Mouse (Mus musculus) MEL (cell line): Measurements from ENCODE around the gene Gm3448.
"Not testable (repeated sequence)": the region's sequence is repeated elsewhere in the genome, so short reads cannot be mapped to it uniquely, and the experiment has no call there.

Source experiments
- CTCF ChIP-seq, 3 experiments: IDR thresholded peaks in 2 of 3; conservative IDR thresholded peaks in 1 of 3; 2 replicates each; pipeline ENCODE4 v1.5.1; 2011 to 2012; ENCODE audit warnings: low read length in 3 of 3, low read depth in 2 of 3, mild to moderate bottlenecking in 2 of 3, improper control_type of control experiment in 1 of 3, inconsistent platforms in 1 of 3, mixed read lengths in 1 of 3, moderate library complexity in 1 of 3; ENCODE audit not compliant: control insufficient read depth in 1 of 3, insufficient read depth in 1 of 3, poor library complexity in 1 of 3, severe bottlenecking in 1 of 3
- EP300 ChIP-seq, 2 experiments: IDR thresholded peaks; 2 replicates each; pipeline ENCODE4 v1.6.1; 2011; ENCODE audit warnings: improper control_type of control experiment in 2 of 2, low read length in 2 of 2, low read depth in 1 of 2, mild to moderate bottlenecking in 1 of 2
- GATA1 ChIP-seq: IDR thresholded peaks from 2 replicates; pipeline ENCODE4 v1.6.1; 2011; ENCODE audit warnings: low read depth, low read length, improper control_type of control experiment
- MAFK ChIP-seq: IDR thresholded peaks from 2 replicates; pipeline ENCODE4 v1.6.1; 2011; ENCODE audit warnings: low read depth, mild to moderate bottlenecking, low read length, improper control_type of control experiment, borderline replicate concordance
- MAX ChIP-seq: IDR thresholded peaks from 2 replicates; pipeline ENCODE4 v1.6.1; 2011; ENCODE audit warnings: low read length, improper control_type of control experiment
- MYC ChIP-seq: IDR thresholded peaks from 2 replicates; pipeline ENCODE4 v1.6.1; 2011; ENCODE audit warnings: low read depth, mild to moderate bottlenecking, low read length, improper control_type of control experiment, moderate library complexity
- POLR2A ChIP-seq, 2 experiments: IDR thresholded peaks; 2 replicates each; pipeline ENCODE4 v1.6.1; 2011 to 2012; ENCODE audit warnings: low read length in 2 of 2, mild to moderate bottlenecking in 2 of 2, control low read depth in 1 of 2, improper control_type of control experiment in 1 of 2, low read depth in 1 of 2, moderate library complexity in 1 of 2; ENCODE audit not compliant: control insufficient read depth in 1 of 2, insufficient read depth in 1 of 2, poor library complexity in 1 of 2
- RCOR1 ChIP-seq: IDR thresholded peaks from 2 replicates; pipeline ENCODE4 v1.6.1; 2012; ENCODE audit warnings: low read depth, mild to moderate bottlenecking, inconsistent platforms, low read length, improper control_type of control experiment
- USF1 ChIP-seq: IDR thresholded peaks from 2 replicates; pipeline ENCODE4 v1.6.1; 2014; ENCODE audit warnings: low read depth, mild to moderate bottlenecking, inconsistent platforms, low read length, improper control_type of control experiment, moderate library complexity
- USF2 ChIP-seq, 2 experiments: IDR thresholded peaks; 2 replicates each; pipeline ENCODE4 v1.6.1; 2011 to 2012; ENCODE audit warnings: improper control_type of control experiment in 2 of 2, low read length in 2 of 2, borderline replicate concordance in 1 of 2, inconsistent platforms in 1 of 2, low read depth in 1 of 2, mild to moderate bottlenecking in 1 of 2; ENCODE audit not compliant: insufficient read depth in 1 of 2
- ZKSCAN1 ChIP-seq: IDR thresholded peaks from 2 replicates; pipeline ENCODE4 v1.6.1; 2012; ENCODE audit warnings: low read depth, mild to moderate bottlenecking, inconsistent platforms, low read length, improper control_type of control experiment, moderate library complexity

DNA sequence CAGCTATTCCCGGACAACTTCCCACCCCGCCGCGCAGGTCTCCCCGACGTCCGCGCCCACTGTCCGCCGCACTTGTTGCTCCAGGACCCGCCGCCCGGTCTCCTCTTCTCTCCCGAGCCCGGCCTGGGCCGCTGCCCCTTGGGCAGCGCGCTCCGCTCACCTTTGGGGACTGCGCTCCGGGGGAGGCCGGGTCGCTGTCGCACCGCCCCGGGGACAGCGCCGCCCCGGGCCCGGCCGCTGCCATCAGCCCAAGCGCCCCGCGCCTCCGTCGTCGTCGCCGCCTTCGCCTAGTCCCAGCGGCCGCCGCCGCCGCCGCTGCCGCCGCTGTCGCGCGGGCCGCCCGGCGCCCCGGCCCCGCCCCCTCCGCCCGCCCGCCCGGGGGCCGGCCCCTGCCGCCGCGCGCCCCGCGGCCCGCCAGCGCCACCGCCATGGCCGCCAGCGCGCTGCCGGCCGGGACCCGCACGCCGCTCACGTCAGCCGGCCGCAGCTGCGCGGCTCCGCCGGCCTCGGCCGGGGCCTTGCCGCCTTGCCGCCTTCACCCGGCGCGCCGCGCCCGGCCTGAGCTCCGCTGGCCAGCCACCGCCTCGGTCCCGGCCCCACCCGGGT, 80.3 kb downstream of the Gm3448 start, which contains the start of gene Phf10:
- TF ChIP-seq MYC; MAFK; RCOR1; ZKSCAN1; CTCF (IDR thresholded peaks at IDR 0.05 in 2 of 3, conservative IDR thresholded peaks at IDR 0.05 in 1 of 3; ENCODE audit: control insufficient read depth in 1 of 3, insufficient read depth in 1 of 3, low read depth in 2 of 3, low read length in 3 of 3, poor library complexity in 1 of 3, severe bottlenecking in 1 of 3); EP300 (IDR thresholded peaks at IDR 0.05; ENCODE audit: low read depth in 1 of 2, low read length in 2 of 2); USF2 (IDR thresholded peaks at IDR 0.05; ENCODE audit: borderline replicate concordance in 1 of 2, insufficient read depth in 1 of 2, low read depth in 1 of 2, low read length in 2 of 2); GATA1; USF1; MAX: not testable (repeated sequence)
- peak in 1 of 2 experiments; percentile 42; a peak in 1 of 4 replicates for TF ChIP-seq POLR2A (IDR thresholded peaks at IDR 0.05; ENCODE audit: control insufficient read depth in 1 of 2, insufficient read depth in 1 of 2, low read depth in 1 of 2, low read length in 2 of 2, poor library complexity in 1 of 2)
